Mouse (Mus musculus) kidney, postnatal 10 days (tissue): ENCODE data around the gene Hacd4.

Experiments
- DNase-seq: peaks from one replicate; pipeline ENCODE4 v3.0.0; 2021; ENCODE audit warnings: mixed read lengths

Gene Hacd4

DNA sequence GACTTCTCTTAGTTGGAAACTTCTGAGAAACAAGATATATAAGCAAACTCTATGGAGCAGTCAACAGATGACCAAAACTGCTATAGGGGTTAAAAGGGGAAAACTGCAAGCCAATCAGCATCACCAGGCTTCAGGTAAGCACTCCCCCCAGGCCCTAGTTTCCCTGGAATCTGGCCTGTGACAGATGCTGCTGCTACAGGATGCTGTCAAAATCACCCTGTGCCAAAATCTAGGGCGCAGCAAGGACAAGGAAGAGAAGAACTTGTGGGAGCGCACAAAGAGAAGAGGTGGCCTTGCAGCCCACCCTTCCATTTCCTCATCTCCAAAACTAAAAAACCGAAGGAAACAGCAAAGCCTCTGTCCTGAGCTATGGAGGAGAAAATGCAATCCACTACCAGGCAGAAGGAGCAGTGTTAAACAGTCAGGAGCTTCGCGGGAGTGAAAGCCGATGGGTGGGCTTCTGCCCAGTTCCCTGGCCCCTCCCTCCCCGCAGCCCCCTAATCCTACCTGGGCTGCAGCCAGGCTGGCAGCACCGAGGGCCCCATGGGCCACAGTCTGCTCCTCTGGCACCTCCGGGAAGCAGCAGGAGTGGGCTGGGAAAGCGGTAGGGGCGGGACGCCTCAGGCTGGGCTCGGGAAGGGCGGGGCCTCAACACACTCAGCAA is at the start of gene Hacd4:
Gene Hacd4 (minus strand): TSS at position 603 of the 664 bp plus-strand sequence.
- DNase-seq = peak; percentile 86

DNA sequence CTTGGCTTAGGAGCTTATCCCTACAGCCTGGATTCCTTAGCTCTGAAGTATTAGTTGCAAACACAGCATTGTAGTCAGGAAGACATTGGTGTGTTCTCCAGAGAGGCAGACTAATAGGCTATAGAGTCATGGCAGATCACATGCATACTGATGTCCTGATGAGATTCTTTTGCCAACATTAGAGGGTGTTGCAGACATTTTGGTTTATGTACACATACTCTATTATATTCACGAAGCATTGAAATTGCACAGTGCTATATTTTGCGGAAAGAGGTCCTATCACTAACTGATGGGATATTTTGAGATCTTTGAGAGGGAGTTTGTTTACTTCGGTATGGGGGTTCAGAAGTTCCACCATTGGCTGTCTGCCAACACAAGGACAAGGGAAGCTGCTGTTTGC is 49.4 kb upstream of the Hacd4 start:
- DNase-seq = no peak

- DNase-seq = peak; percentile 34
Measured at GRCm38 (mm10) chr4:88480130-88480529, 41.4 kb upstream of the Hacd4 start.

DNA sequence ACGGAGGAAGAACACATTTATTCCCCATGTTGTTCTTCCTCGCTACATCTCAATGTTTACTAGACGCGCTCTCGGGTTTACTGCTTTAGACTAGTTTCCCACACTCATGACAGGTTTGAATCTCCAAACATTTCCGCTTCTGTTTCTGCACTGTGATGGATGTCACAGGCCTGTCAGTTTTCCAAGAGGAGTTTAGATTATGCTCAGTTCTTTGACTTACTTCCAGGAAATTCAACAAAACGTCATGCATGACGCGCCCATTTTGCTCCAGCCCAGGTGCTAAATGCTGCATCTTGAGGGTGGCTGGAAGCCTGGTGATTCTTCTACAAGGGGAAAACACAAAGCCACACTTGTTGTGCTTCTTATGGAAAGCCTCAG is 40.1 kb upstream of the Hacd4 start:
- peak; percentile 18 for DNase-seq

- DNase-seq = no peak
Measured at GRCm38 (mm10) chr4:88478177-88478808, 39.6 kb upstream of the Hacd4 start.

DNA sequence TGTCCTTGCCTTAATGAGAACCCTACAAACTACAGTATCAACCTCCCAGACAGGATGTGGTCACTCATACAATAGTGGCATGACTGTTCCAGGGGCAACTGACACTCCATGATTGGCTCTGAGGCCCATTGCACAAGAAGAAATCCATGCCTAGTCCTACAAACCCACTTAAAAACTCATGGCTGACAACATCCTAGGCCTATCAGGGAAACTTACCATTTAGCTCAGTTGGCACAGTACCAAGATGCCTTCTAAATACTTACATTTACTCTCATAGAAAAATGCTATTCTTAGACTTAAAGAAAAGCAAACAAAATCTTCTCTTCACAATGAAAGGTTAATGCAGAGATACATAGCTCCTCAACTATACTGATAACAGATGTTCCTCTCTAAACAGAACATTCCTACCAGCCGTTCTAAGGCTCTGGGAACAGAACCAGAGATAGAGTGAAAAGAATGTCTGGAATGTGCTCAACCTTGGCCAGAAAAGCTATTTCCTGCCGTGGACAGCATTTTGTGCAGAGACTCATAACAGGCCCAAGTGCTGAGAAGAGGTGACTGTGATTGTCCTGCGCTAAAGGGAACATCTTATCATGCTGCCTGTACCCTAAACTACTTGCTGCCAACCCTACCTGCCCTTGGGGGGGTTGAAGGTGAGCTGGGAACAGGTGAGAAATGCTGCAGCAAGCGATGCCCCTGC is 37.9 kb upstream of the Hacd4 start:
- peak; percentile 26 for DNase-seq

DNA sequence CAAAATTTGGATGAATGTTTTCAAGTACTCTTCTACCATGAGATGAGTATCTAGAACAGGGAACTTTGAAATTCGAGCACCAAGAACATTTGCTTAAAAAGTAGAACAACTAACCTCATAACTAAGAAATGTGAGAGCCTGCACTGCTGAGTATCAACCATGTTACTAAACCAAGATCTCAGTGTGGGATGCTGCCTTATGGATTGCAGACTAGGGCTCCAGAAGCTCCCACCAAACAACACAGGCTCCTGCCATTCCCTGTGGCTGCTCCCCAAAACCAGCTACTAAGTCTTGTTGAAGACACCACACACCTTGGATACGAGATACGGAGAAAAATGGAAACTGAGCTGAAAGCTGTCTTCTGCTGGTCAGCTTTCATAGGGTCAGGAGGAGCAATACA is 37.4 kb upstream of the Hacd4 start:
- no peak for DNase-seq

- no peak for DNase-seq
Measured at GRCm38 (mm10) chr4:88471528-88471927, 32.8 kb upstream of the Hacd4 start.

DNA sequence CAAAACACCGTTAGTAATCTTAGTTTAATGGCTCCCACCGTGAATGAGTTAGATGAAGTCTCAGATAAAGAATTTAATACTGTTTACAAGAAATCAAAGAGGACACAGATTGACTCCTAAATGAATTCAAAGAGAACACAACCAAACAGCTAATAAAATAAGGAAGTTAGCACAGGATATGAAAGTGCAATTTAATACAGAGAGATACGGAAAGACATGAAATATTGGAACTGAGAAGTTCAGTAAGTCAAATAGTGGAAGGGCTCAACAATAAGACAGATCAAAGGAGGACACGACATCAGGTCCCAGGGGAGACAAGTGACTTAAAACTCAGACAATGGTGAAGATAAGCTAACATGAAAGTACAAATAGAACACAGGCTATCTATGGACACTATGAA is 25.8 kb upstream of the Hacd4 start:
- DNase-seq = no peak

GRCm38 (mm10) chr4:88462981-88463646 is 24.4 kb upstream of the Hacd4 start:
- no peak for DNase-seq

DNA sequence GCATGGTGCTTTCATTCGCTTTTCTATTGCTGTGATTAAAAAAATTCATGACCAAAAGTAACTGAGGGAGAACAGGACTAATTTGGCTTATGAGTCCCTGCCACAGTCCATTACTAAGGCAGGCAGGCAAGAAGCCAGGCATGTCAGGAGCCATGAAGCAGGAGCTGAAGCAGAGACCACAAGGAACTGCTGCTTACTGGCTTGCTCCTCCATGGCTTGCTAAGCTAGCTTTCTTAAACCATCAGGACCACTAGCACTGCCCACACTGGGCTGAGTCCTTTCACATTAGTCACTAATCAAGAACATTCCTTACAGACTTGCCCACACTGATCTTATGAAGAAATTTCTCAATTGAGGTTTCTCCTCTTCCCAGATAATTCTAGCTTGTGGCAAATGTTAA is 23.8 kb upstream of the Hacd4 start:
- no peak for DNase-seq

- no peak for DNase-seq
Measured at GRCm38 (mm10) chr4:88461315-88461714, 22.6 kb upstream of the Hacd4 start.

- DNase-seq = no peak
Measured at GRCm38 (mm10) chr4:88458673-88459072, 19.9 kb upstream of the Hacd4 start.

GRCm38 (mm10) chr4:88458093-88458492 is 19.4 kb upstream of the Hacd4 start:
- DNase-seq = no peak

DNA sequence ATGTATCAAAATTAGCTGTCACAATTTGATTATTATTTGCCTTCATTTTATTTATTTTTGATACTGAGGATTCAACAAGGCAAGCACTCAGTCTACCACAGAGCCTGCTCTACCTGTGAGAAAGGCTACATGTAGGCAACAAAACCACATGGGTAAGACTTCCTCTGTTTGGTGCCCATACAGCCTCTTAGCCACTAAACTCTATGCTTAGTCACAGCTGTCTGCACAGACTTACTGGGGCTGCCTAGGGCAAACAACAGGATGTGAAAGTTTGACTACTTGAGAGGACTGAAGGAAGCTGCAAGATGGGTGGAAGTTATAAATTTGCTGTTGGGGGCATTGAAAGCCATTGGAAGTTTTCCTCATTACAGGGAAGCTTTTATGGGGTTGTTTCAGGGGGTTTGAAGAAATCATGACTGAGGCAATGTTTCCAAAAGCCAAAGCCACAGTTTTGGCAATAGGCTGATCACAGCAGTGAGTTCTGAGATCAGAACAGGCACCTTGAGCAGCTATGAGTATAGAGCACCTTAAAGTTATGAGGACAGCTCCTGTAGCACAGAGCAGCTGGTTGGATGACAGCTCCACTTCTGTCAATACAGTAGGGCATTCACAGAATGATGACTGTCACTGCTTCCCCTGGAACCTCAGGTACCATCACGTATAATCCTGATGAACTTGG is 11.5 kb upstream of the Hacd4 start:
- no peak for DNase-seq

GRCm38 (mm10) chr4:88448976-88449375 is 10.2 kb upstream of the Hacd4 start:
- DNase-seq = no peak

DNA sequence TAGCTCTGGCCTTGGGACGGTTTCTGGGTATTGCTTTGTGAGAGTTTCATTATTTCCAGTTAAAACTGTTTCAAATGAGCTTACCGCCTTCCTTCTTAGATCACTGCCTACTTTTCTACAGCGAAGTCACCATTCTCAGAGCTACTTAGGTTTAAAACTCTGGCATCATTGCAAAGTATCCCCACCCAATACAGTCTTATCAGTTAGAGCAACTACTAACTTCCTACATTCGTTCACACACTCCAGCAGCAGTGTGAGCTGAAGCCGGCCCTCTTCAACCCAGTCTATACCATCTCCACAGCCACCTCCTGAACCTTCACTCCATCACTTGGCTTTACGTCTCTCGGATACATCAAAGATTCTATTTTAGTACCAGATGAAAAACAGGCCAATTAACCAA is 2.1 kb upstream of the Hacd4 start:
- DNase-seq = no peak

DNA sequence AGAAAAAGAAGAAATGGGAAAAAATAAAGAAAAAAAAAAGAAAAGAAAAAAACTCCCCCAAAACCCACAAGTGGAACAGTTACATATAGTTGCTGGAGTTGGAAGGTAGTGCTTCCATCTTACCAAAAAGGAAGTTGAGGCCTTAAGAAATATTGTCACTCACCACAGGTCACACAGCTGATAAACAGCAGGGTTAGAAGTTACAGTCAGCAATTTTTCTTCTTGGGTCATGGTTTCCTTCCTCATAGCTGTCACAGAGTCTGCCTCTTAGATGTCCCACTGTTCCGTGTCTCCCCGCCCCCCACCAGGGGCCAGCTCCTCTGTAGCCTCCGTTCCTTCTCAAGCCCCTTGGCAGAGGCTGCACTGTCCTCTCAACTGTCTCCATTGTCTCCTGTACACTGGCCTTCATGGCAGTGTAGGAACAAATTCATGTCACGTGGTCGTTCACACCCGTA is 968 bp upstream of the Hacd4 start:
- DNase-seq = peak; percentile 46

GRCm38 (mm10) chr4:88438990-88439329 is 232 bp upstream of the Hacd4 start:
- DNase-seq = no peak

DNA sequence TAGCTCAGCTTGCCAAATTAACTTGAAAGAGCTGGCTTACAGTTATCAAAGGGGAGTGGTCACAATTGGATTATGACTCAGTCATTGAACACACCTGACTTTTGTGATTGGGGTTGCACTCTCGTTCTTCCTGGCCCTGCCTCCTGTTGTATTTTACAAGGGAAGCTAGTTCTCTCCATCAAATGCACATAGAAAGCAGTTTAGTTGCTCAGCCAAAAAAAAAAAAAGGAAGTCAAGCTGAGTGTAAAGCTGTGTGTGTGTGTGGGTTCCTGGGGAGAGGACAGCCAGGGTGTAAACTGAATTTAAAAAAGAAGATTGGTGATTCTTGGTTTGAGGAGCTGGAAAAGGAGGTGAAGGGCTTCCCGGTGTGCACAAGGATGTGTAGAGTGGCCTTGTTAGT is 811 bp downstream of the Hacd4 start:
- no peak for DNase-seq

DNA sequence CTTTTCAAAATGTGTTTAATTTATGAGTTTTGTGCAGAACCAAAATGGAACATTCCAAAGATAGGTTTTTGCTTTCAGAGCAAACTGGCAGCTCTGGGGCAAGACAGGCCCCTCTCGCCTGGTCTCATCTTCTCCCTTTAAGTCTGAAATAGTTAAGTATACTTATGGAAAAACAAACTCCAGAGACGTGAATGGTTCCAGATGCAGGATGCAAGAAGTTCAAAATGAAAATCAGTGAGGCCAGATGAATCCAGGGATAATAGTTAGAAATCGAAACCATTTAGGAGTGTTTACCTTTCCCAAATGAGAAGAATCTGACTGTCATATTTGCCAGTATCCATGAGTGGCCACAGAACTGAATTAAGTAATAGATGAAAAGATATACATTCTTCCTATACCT is 1.6 kb downstream of the Hacd4 start:
- no peak for DNase-seq

DNA sequence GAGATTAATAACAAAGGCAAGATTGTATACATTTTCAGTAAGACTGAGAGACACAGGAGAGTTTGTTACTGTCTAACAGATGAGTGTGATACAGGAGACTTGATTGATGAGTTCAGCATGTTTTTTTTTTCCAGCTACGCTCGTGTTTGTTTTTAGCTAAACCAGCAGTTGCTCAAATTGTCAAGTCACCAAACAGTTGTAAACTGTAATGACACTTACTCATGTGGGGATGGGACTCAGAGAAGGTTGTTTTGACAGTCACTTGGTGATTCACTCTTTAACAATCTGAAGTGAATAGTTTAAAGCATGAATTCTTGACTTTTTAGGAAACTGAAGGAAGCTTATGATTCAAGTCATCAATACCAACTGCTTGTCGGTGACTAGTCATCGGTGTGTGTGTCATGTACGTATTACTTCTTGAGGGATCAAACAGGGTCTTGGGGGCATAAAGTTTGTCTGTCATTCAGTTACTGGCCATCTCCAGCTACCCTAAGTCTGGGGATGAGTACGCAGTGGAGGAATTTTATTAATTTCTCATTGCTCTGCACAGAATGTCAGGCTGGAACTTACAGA is 2.0 kb downstream of the Hacd4 start:
- no peak for DNase-seq
